Mouse (Mus musculus) spleen, adult 2 months (tissue): ENCODE data around the gene Wdr34. TPM values are rescaled to one million over a fixed set of nuclear protein-coding genes. Genes with fewer than 3 reads are reported as not detected.

Experiments used
- DNase-seq, 2 experiments: peaks; one replicate each; pipeline versions ENCODE4 v3.0.0 to v3.0.0-alpha.2; 2012 to 2021; ENCODE audit warnings: low spot score in 2 of 2, low read depth in 1 of 2
- H3K27ac ChIP-seq: fragments of 200-500 bp; 2 replicates; pipeline ENCODE4 v1.5.1; 2012; ENCODE audit warnings: low read length, inconsistent platforms; ENCODE audit not compliant: insufficient read depth
- H3K27me3 ChIP-seq: fragments of 200-500 bp; 2 replicates; pipeline ENCODE4 v1.6.1; 2012; ENCODE audit warnings: mild to moderate bottlenecking, moderate library complexity, low read length, inconsistent platforms; ENCODE audit not compliant: control insufficient read depth, insufficient read depth
- H3K36me3 ChIP-seq: fragments of 200-500 bp; 2 replicates; pipeline ENCODE4 v1.6.1; 2012; ENCODE audit warnings: mild to moderate bottlenecking, low read length, inconsistent platforms; ENCODE audit not compliant: control insufficient read depth, insufficient read depth
- H3K4me1 ChIP-seq: fragments of 200-500 bp; 2 replicates; pipeline ENCODE4 v1.6.1; 2011; ENCODE audit warnings: inconsistent platforms; ENCODE audit not compliant: control insufficient read depth, insufficient read depth, insufficient read length
- H3K4me3 ChIP-seq: fragments of 200-500 bp; 2 replicates; pipeline ENCODE4 v1.5.1; 2011; ENCODE audit warnings: mild to moderate bottlenecking, inconsistent platforms; ENCODE audit not compliant: insufficient read depth, insufficient read length; ENCODE audit errors: extremely low read depth
- CTCF ChIP-seq: fragments of 200-500 bp; IDR thresholded peaks from 2 replicates; pipeline ENCODE4 v1.5.1; 2011; ENCODE audit warnings: mild to moderate bottlenecking, inconsistent platforms; ENCODE audit not compliant: insufficient read depth, insufficient read length, insufficient replicate concordance; ENCODE audit errors: extremely low read depth
- POLR2A ChIP-seq: fragments of 200-500 bp; IDR thresholded peaks from 2 replicates; pipeline ENCODE4 v1.6.1; 2011; ENCODE audit warnings: low read depth, low read length, inconsistent platforms
- WGBS: fragments of 180-500 bp; shearing (Covaris S2); methylation state at CpG from one replicate; pipeline ENCODE4 v1.1.7; 2018; 5-methylcytosine and 5-hydroxymethylcytosine counted together
- polyA plus RNA-seq: library from polyadenylated mRNA; depleted of rRNA; stranded (reverse); fragments of >200 nt; gene quantifications from 2 replicates; pipeline ENCODE4 v1.2.3, GENCODE M21; 2012; rRNA removed

Wdr34 gene
- 7.6 and 12.3 TPM in 2 replicates for polyA plus RNA-seq

GRCm38 (mm10) chr2:30048699-30049388 lies at the start of gene Wdr34:
Wdr34 (minus strand) TSS chr2:30048881.
- TF ChIP-seq POLR2A, result peak; percentile 55; the same call in 1 of the 2 replicates
- no peak for TF ChIP-seq CTCF
- H3K27ac ChIP-seq, result peak within 1 kb of the TSS; percentile 94
- peak within 1 kb of the TSS; percentile 73 for H3K4me3 ChIP-seq
- DNase-seq, result peak; percentile 91 to 97
- WGBS, result under 1% methylated on average over 54 of the region's 54 CpGs
- no peaks in the 10 kb centered on the region for H3K27me3 ChIP-seq
- peaks cover 2% of the 10 kb centered on the region for H3K4me1 ChIP-seq
- no peaks in the 10 kb centered on the region for H3K36me3 ChIP-seq

- Histone ChIP-seq H3K27ac (no peak overlapping the region), H3K36me3 (peaks cover 15% of the 10 kb centered on the region), H3K27me3 (no peaks in the 10 kb centered on the region), H3K4me3 (no peak overlapping the region), H3K4me1 (peaks cover 7% of the 10 kb centered on the region; the same call in 1 of the 2 replicates)
- no peak for TF ChIP-seq POLR2A
- TF ChIP-seq CTCF, result peak; percentile 69; the same call in 1 of the 2 replicates
- peak; percentile 35 to 62 for DNase-seq
- WGBS, result 61% methylated on average over 2 of the region's 2 CpGs
These were observed 47.3 kb upstream of the Wdr34 start for GRCm38 (mm10) chr2:30095882-30096527.

GRCm38 (mm10) chr2:30094208-30094588 lies 45.5 kb upstream of the Wdr34 start:
- DNase-seq, result no peak
- H3K36me3 ChIP-seq, result peaks cover 19% of the 10 kb centered on the region
- H3K4me1 ChIP-seq, result peaks cover 7% of the 10 kb centered on the region; the same call in 1 of the 2 replicates
- TF ChIP-seq CTCF (no peak), POLR2A (no peak)
- peak overlapping the region; percentile 96 for H3K4me3 ChIP-seq
- peak overlapping the region; percentile 75 for H3K27ac ChIP-seq
- H3K27me3 ChIP-seq, result no peaks in the 10 kb centered on the region
- WGBS, result under 1% methylated on average over 13 of the region's 13 CpGs

GRCm38 (mm10) chr2:30093471-30094207 lies 45.0 kb upstream of the Wdr34 start, which contains the start of gene Zdhhc12:
Zdhhc12 (minus strand) TSS chr2:30093648.
- H3K4me1 ChIP-seq, result peaks cover 7% of the 10 kb centered on the region; the same call in 1 of the 2 replicates
- WGBS, result under 1% methylated on average over 51 of the region's 51 CpGs
- DNase-seq, result peak; percentile 98
- TF ChIP-seq CTCF (no peak), POLR2A (peak; percentile 69)
- peak within 1 kb of the TSS; percentile 96 for H3K4me3 ChIP-seq
- no peaks in the 10 kb centered on the region for H3K27me3 ChIP-seq
- H3K36me3 ChIP-seq, result peaks cover 16% of the 10 kb centered on the region
- H3K27ac ChIP-seq, result peak within 1 kb of the TSS; percentile 75

GRCm38 (mm10) chr2:30092280-30092918 lies 43.7 kb upstream of the Wdr34 start:
- no peaks in the 10 kb centered on the region for H3K27me3 ChIP-seq
- WGBS, result 85% methylated on average over 6 of the region's 6 CpGs
- TF ChIP-seq POLR2A (no peak), CTCF (no peak)
- peaks cover 12% of the 10 kb centered on the region for H3K36me3 ChIP-seq
- DNase-seq, result no peak
- no peak overlapping the region for H3K27ac ChIP-seq
- peak overlapping the region; percentile 96; the same call in 1 of the 2 replicates for H3K4me3 ChIP-seq
- peaks cover 7% of the 10 kb centered on the region; the same call in 1 of the 2 replicates for H3K4me1 ChIP-seq

- H3K36me3 ChIP-seq, result peaks cover 12% of the 10 kb centered on the region
- peaks cover 7% of the 10 kb centered on the region; the same call in 1 of the 2 replicates for H3K4me1 ChIP-seq
- H3K27me3 ChIP-seq, result no peaks in the 10 kb centered on the region
- no peak for TF ChIP-seq POLR2A
- no peak for TF ChIP-seq CTCF
- DNase-seq, result no peak
- H3K27ac ChIP-seq, result no peak overlapping the region
- 97% methylated on average over 12 of the region's 12 CpGs for WGBS
- no peak overlapping the region for H3K4me3 ChIP-seq
These were observed 42.8 kb upstream of the Wdr34 start for GRCm38 (mm10) chr2:30091521-30091920.
